Mouse (Mus musculus) testis, postnatal 10 days (tissue): ENCODE measurements around the gene Spns3.

ENCODE experiments used
- DNase-seq: peaks from one replicate; pipeline ENCODE4 v3.0.0; 2021; ENCODE audit warnings: low spot score

Spns3 gene

DNA sequence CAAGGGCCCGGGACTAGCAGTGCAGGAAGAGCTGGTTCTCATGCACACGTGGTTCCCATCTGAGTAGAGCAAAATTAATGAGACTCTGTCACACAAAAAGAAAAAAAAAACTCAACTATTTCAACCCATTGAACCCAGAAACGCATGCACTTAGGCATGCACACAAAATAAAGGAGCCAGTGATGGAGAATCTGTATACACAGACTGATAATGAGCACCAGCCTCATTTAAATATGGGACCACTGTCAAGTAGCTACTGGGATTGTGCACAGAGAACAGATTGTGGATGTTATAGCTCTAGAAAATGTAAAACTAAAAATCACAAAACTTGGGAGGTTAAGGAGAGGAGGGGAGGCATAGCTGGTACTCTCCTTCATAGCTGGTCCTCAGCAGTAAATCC is 35.3 kb downstream of the Spns3 start:
- DNase-seq, result no peak

DNA sequence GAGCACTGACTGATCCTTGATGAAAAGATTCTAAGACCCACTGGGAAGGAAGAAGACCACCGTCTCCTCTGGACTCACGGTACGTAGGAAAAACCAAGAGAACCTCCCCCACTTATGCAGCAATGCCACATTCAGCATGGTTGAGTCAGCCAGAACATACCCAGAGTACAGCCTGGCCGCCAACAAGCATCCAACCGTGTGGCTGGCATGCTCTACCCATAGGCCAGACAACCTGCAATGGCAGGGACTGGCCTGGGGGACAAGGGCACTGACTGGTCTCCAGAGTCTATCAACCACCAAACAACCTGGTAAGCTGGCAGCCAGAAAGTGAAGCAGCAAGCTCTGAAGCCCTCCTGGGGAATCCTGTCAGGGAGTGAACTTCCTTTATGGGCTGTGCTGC is 41.7 kb downstream of the Spns3 start:
- DNase-seq, result no peak

DNA sequence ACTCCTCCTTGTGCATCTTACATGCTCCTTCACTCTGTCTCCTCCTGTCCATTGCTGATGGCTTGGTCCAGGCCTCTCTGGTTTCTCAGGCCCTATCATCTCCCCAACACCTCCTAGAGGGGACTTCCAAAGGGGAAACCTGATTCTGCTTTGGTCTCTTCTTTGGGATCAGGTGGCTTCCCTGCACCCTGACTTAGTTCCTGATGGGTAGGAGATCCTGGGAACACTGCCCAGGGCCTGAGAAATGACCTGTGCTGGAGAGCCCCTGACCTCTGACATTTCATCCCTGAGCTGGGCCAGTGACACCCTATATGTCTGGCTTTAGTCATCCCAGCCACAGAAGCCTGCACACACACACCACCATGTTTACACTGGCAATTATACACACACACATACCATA is 42.7 kb downstream of the Spns3 start:
- no peak for DNase-seq

DNA sequence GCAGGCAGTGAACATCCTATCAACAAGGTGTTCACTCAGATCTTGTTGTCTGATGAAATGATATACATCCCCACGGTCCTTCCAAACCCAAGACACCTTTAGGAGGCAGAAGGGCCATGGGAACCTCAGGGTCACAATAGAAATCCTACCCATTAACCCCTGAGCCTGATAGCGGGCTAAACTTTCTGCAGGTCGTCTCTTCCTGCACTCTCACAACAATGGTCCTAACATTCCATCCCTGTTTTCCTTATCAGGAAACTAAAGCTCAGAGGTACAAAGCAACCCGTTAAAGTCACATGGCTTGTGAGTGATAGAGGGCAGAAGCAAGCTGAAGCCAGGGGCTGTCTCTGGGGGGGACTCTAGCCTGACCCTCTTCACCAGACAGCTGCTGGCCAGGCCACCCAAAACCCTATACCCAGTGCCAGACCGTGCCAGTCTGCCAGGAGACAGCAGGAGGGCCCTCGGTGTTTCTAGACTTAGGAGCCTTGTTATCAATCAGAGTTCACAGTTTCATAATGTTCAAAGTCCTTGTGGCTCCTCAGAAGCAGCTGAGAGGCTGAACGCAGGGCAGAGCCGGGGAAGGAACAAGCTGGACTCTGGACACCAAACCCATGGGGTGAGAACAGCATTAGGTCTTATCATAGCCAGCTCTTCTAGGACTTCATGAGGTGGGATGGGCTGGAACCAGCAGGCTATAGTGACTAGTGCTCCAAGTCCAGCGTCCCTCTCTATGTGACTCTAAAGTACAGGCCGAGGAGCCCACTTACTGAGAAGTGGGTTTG is 46.1 kb downstream of the Spns3 start:
- DNase-seq, result no peak

DNA sequence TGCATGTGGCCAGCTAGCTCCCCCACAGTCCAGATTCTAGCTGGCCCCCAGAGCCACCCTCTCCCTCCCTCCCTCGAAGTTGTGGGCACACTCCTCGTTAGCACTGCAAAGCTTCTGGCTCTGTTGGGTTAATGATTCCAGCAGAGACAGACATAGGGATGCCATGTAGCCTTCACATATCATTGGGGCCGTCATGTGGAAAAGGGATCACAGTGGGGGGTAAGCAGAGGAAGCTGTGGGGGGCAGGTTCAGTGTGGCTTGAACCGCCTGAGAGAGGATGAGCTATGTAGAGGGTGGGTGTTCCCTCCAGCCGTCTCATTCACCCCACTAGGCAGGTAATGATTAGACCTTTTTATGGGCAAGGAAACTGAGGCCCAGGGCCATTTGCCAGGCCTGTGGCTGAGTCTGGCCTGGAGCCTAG is 46.8 kb downstream of the Spns3 start:
- no peak for DNase-seq

DNA sequence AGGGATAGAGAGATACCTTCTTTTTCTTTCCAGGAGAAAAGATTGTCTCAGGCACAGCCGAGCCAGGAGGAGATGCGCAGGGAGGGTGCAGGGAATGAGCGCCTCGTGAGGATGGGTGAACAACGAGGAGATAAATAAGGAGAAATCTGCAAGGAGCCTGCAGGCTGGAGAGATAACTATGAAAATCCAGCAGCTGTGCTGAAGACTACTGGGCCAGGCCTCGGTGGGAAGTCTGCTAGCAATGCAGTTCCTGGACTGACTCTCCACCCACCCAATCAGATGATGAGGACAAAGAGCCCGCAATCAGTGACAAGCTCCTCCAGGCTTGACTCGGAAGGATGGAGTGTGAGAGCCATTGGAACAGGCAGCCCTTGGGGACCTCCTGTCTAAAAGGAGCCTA is 48.1 kb downstream of the Spns3 start:
- no peak for DNase-seq

DNA sequence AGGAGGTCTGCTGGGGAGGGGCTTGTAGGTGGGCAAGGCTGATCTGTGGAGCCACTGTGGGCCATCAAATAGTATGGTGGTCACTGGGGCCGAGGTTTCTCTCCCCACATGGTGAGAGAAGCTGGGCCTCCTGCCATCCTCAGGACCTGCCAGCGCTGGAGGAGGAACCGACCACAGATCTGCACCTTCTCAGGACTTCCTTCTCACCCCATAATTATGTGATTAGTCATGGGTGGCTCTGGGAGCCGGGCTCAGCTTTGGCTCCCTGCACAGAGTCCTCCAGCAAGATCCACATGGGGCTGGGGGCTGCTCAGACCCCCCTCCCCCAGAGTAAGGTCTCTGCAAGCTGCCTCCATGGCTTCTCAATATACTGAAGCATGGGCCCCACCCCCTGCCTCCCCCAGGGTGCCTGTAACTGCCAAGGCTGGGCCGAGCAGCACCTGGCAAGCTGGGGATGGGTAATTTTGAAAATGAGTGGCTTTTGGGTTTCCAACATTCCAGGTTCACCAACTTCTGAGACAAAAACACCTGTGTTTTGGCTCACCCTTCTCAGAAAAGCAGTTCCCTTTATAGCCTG is 48.8 kb downstream of the Spns3 start:
- DNase-seq, result no peak

DNA sequence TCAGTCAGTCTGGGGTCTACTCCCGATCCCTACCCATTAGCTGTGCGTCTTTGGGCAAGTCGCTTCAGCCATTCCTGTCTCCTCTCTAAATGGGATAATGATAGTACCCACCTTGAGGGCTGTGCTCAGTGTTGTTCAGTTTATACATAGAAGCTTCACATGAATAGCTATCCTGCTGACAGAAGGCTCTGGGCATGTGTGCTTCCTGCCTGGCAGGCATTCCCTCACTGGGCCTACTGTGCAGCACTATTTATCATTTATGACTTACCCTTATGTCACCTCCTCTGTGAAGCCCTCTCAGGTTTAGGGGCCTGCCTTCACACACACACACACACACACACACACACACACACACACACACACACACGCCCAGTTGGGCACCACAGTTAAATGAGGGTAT is 50.2 kb downstream of the Spns3 start:
- DNase-seq, result no peak

DNA sequence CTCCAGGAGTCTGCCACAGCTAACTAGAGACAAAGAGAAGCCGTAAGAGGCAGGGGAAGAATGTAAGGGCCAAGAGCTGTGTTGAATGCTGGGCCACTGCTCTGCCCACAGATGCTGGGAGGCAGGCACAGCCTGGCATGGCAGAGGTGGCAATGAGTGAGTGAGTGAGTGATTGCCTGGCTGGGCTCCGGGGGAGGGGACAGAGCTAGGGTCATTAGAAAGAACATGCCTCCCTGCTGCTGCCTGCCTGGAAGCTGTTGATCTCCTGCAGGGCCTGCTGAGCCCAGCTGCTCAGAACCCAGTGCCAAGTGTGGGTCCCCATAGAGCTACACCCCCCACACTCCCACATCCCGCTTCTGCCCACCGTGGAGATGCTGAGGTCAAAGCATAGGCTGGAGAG is 52.9 kb downstream of the Spns3 start:
- DNase-seq, result no peak

DNA sequence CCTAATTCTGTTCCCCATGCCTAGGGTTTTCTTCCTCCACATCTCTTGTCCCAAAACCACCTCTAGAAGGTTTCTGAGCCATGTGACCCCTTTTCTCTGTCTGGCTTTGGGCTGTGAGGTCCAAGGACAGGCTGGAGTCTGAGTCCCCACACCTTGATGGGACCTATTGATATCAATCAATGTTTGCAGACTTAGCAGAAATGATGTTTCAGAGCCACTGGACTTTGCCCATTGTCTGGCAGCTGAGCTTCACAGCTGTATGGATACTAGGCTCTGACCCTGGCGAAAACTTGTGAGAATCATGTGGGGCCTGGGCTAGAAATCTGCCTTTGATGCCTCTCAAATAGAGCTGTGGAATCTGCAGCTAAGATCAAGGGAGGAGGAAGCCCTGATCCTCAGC is 53.5 kb downstream of the Spns3 start:
- DNase-seq, result no peak

DNA sequence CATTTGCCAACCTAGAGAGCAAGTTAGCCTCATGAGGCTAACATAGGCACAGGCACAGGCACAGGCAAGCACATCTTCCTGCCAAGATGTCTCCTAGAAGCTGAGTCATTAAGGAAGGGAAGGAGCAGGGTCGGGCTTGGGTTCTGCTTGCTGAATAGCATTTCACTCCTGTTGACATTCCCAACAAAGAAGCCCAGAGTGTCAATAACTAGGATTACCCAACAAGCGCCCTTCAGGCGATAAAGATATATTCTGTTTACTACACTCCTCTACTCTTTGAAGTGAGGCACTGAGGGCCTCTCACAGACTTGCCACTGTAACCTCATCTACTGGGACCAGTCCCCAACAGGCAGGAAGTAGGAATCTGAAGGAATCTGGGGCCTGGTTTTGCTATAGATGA is 54.2 kb downstream of the Spns3 start:
- no peak for DNase-seq

DNA sequence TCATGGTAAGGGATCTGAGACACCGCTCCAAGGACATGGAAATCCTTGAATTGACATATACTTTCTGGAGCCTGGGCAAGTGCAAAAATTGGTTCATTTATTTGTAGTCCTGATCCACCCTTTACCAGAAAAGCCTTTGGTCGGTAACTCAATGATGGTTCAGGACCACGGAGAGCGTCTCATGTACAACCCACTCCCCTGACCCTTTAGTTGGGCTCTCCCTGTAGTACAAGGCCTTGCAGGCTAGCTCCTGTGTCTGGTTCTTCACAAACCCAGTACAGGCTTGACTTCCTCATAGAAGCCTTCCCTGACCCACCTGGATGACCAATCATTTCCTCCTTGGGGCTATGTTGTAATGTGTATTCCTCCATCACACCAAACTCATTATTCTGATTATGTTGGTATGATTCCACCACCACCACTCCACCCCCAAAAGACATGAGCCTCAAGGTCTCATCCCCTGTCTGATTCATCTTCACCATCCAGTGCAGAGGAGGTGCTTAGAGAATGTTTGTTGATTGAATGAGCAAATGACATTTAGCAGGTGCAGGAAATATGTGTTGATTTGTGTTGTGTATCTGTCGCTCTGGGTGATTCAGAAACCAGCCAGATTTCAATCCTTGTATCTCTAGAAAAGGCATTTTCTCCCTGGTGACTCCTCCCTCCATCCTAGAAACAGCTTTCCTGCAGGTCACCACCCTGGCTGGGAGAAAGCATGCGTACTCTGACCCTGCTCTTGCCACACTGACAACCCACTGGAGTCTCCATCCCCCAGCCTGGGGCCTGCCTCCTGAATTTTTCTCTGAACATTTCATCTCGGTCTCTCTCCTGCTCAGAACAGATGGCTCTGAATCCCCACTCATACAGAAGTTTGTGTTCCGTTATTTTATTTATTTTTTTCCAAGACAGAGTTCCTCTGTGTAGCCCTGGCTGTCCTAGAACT is 56.0 kb downstream of the Spns3 start:
- no peak for DNase-seq

DNA sequence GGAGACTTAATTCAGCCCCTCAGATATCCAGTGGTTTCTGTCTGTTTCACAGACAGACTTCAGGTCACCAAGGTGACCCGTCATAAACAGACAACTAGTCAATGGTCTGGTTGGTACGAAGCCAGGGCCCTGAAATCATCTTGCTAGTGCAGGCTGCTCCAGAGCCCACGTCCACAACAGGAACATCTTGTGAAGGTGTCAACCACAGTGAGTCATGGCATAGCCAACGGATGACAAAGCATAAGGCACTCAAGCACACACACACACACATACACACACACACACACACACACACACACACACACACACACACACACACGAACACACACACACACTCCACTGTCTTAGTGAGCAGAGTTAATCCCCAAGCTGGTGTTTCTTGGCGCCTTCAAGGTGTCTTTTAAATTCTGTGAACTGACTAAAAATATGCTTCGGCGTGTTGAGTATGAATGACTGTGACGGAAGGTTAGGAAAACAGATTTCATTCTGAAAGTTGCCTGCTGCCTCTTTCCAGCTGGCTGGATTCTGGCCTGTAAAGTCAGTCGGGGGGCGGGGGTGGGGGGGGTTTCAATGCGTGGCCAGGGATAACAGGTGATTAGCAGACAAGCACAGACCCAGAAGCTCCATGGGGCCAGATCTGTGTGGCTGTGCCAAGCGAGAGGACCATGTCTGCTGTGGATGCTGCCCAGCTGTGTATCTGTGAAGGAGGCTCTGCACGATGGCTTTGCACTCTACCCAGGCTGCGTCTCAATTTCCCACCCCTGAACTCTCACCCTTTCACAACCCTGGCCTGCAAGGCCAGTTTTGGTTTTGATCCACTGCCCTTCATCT is 59.0 kb downstream of the Spns3 start:
- no peak for DNase-seq

DNA sequence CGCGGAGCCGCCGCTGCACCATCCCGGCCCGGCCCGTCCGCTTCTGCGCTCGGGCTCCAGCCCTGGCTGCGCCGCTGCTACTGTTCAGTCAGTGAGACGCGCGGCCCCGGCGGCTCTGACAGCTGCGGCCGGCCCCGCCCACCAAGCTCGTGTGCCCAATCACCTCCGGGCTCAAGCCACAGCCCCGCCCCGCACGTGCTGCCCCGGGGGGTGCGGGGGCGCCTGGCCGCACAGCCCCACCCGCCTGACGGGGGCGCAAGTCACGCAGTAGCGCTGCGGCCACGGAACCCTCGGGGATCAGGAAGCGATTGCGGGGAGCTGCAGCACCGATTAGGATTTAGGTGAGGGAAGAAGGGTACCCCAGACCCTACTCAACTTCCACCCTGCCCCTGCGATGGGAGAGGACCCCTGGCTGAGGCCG is 60.4 kb downstream of the Spns3 start, which contains the start of gene Spns2:
Gene Spns2, minus strand, starts transcription at position 24 of the 421 bp plus-strand sequence.
- peak; percentile 91 for DNase-seq

DNA sequence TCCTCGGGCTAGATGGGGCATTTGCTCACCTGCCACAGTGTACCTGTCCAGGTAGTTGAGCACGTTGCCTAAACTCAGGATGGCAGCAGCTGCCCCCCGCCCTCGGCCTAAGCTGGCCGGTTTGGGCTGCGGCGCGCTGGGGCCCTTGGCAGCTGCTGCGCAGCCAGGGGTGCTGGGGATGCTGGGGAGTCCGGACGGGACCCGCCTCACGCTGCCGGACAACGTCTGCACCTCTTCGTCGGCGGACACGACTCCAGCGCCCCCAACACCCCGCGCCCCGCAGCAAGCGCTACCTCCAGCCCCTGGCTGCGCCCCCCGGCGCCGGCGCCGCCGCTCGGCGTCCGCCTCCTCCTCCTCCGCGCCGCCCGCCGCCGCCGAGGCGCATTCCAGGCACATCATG is 60.9 kb downstream of the Spns3 start:
- no peak for DNase-seq

DNA sequence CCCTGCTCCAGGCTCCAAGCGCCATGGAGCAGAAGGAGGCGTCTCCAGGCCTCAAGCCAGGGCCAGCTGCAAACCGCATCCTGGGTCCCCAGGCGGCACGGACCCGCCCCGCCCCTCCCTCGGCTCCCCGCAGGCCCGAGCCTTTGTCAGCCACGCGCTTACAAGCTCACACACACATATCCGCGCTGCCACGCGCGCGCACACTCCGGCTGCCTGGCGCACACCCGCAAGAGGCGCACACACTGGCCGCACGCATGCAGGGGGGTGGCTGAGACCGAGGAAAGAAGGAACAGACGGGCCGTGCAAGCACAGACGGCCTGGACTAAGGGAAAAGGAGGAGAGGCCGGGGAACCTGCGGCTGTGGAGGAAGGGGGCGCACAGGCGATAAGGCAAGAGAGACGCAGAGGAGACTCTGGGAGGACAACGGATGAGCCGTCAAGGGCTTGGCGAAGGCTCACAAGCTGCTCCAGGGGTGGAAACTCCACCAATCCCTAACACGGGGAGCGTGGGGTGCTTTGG is 61.5 kb downstream of the Spns3 start:
- no peak for DNase-seq

DNA sequence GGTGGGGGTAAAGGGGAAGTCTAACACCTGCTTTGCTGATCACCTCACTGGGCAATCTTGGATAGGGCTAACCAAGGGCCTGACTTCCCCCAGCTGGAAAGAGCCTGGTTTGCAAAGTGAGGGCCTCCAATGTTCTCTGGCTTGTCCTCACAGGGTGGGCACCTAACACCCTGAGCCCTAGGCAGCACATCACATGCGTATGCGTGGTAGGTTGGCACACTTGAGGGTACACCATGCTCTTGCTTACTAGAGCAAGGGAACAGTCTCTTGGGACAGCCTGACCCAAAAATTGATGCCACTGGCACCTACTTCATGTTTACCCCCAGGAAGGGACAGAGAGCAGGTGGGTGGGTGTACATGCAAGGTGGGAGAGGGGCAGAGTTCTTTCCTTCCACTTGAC is 62.6 kb downstream of the Spns3 start:
- DNase-seq, result no peak

DNA sequence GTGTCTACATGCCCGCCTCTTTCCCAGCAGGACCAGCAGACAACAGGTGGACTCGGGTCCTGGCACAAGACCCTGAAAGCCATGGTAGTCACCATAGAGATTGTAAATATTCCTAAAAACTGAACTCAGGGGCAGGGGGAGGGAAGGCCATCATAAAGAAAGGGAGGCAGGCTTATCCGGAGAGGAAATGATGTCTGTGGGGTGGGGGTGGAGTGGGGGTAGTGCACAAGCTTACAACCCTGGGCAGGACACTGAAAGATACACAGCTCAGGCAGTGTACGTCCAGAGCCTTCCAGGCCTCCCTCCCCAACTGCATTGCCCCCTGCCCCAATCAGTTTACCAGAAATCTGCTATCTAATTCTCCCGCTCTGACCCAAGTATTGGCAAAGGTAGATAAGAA is 63.1 kb downstream of the Spns3 start:
- no peak for DNase-seq

DNA sequence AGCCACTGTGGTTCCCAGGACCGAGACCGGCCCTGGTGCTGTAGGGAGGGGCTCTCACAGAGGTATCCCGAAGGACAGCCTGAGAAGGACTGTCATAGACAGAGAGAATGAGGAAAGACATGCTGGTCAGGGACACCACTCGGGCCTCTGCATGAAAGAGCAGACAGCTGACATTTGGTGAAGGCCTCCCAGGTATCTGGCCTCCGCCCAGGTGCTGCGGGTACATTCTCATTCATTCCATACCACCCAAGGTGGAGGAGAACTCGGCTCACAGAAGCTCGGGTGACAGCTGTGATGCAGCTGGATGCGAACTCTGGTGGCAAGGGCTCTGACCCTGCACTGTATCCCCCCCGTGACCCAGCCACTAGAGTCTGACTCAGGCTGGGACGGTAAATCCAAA is 64.3 kb downstream of the Spns3 start:
- no peak for DNase-seq

DNA sequence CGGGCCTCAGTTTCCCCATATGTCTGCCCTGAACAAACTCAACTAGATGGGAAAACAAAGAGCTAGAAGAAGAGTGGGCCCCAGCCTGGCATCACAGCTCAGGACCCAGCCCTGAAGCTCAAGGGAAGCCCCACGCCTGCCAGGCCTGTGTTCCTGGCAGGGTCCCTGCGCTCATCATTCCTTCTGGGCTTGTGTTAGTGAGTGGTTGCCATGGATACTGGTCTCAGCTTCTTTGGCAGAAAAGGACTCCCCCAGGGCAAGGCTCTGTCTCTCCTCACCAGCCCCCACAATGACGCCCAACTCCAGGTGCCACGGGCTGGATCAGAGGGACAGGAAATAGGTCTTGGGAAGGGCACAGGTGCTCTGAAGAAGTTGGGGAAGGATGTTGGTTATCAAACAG is 65.1 kb downstream of the Spns3 start:
- no peak for DNase-seq

DNA sequence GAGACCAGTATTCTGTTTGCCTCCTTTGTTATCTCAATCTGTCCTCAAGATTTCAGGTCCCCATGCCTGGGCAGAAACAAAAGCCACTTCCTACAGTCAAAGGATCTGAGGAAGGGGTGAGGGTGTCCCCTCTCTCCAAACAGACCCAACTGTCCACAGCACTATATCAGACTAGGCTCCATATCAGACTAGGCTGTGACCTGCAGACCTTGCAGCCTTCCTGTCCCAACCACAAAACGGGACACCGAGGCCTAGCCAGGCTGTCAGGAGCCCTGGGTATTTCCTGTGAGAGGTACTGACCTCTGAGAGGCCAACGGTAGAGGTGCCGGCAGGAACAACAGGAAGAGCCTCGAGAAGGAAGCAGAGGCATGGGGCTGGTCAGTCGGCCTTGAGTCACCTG is 65.8 kb downstream of the Spns3 start:
- no peak for DNase-seq

DNA sequence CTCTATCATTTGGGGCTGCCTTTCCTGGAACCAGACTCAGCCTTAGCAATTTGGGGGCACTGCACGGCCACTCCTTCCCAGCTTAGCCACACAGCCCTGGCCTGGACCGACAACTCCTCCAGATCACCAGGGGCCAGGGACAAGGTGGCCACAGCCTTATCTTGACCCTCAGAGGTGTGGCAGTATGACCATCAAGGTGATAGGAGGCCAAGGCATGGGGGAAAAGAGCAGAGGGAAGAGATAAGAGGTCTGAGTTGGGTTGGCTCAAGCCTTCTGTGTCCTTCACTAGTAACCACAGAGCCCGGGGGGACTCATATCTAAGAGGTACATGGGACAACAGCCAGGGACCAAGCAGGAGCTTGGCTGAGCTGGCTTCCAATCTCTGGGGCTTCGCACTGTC is 68.4 kb downstream of the Spns3 start:
- no peak for DNase-seq
